ENCODE assay signal across 8 mouse cellular contexts in genomic region chr10:26828412-26829137, GRCm38 (mm10).
A peak's percentile ranks its signal among the peaks of the same experiment; 100 is the strongest.
DNase-seq lines count a peak whose midpoint lies in the region; ATAC-seq and TF ChIP-seq lines count a peak whose summit lies in the region.

No protein-coding gene starts in this region.

- no peak for TF ChIP-seq CTCF in liver, adult 2 months (IDR thresholded peaks at IDR 0.05; ENCODE audit: low read depth, low read length)

- peak overlapping the region; percentile 27; the same call in 1 of the 2 replicates for H3K27ac ChIP-seq in liver, adult 2 months (replicated peaks; ENCODE audit: insufficient read depth, low read depth, low read length)
- no peak overlapping the region for H3K27ac ChIP-seq in heart, embryonic 12.5 days (ENCODE audit: poor library complexity, severe bottlenecking)
- H3K27ac ChIP-seq in midbrain, embryonic 15.5 days = peak overlapping the region; percentile 48

- TF ChIP-seq POLR2A in liver, adult 2 months (IDR thresholded peaks at IDR 0.05; ENCODE audit: extremely low read depth, insufficient read depth, low read length) = no peak

- H3K4me2 ChIP-seq in heart, embryonic 12.5 days = no peak overlapping the region
- no peak overlapping the region for H3K4me2 ChIP-seq in midbrain, embryonic 15.5 days

- no peaks in the 10 kb centered on the region for H3K79me2 ChIP-seq in liver, adult 2 months (ENCODE audit: control insufficient read depth, insufficient read depth, low read length)

- peak; percentile 57; the same call in 1 of the 2 replicates for ATAC-seq in heart, embryonic 12.5 days (ENCODE audit: insufficient number of reproducible peaks, low FRiP score)
- ATAC-seq in midbrain, embryonic 15.5 days (replicated peaks) = no peak

- WGBS in liver, adult 2 months = 26% methylated on average over 9 of the region's 9 CpGs
- 65% methylated on average over 9 of the region's 9 CpGs for WGBS in heart, embryonic 12.5 days
- 63% methylated on average over 9 of the region's 9 CpGs for WGBS in midbrain, embryonic 15.5 days

- H3K9me3 ChIP-seq in heart, embryonic 12.5 days (replicated peaks) = no peaks in the 10 kb centered on the region
- H3K9me3 ChIP-seq in midbrain, embryonic 15.5 days = no peaks in the 10 kb centered on the region

- H3K27me3 ChIP-seq in liver, adult 2 months (ENCODE audit: control insufficient read depth, insufficient read depth, low read length) = no peaks in the 10 kb centered on the region
- H3K27me3 ChIP-seq in heart, embryonic 12.5 days (replicated peaks) = no peaks in the 10 kb centered on the region
- no peaks in the 10 kb centered on the region for H3K27me3 ChIP-seq in midbrain, embryonic 15.5 days (replicated peaks)

- H3K4me3 ChIP-seq in liver, adult 2 months (ENCODE audit: insufficient read depth, low read depth, low read length) = no peak overlapping the region
- H3K4me3 ChIP-seq in heart, embryonic 12.5 days = no peak overlapping the region
- no peak overlapping the region for H3K4me3 ChIP-seq in midbrain, embryonic 15.5 days

- no peaks in the 10 kb centered on the region for H3K36me3 ChIP-seq in liver, adult 2 months (ENCODE audit: control insufficient read depth, insufficient read depth, low read length)
- no peaks in the 10 kb centered on the region for H3K36me3 ChIP-seq in heart, embryonic 12.5 days
- no peaks in the 10 kb centered on the region for H3K36me3 ChIP-seq in midbrain, embryonic 15.5 days (replicated peaks)

- H3K9ac ChIP-seq in liver, adult 2 months (ENCODE audit: low read depth, low read length) = no peak overlapping the region
- H3K9ac ChIP-seq in heart, embryonic 12.5 days = no peak overlapping the region
- no peak overlapping the region for H3K9ac ChIP-seq in midbrain, embryonic 15.5 days

- peak; percentile 87 for DNase-seq in liver, adult 2 months (ENCODE audit: extremely low read depth, low read depth, low spot score)
- DNase-seq in liver = no peak
- peak; percentile 69 for DNase-seq in kidney, postnatal 10 days
- DNase-seq in right cerebral cortex, postnatal 36 days (ENCODE audit: low spot score in 2 of 2) = no peak
- DNase-seq in spleen, postnatal 36 days (ENCODE audit: low spot score in 2 of 2) = no peak
- no peak for DNase-seq in spleen, postnatal 10 days (ENCODE audit: low spot score in 2 of 2)

- peaks cover 4% of the 10 kb centered on the region for H3K4me1 ChIP-seq in liver, adult 2 months (ENCODE audit: control insufficient read depth, insufficient read depth, low read length)
- H3K4me1 ChIP-seq in heart, embryonic 12.5 days (replicated peaks) = peaks cover 28% of the 10 kb centered on the region
- H3K4me1 ChIP-seq in midbrain, embryonic 15.5 days = peaks cover 32% of the 10 kb centered on the region

Comparison
In these comparisons a context has a peak if more than half of its experiments do, and no peak if none do; other contexts are left out.
1. DNase-seq: peak in liver, adult 2 months (single experiment) and kidney, postnatal 10 days (single experiment); none in liver (single experiment), right cerebral cortex, postnatal 36 days (0 of 2), spleen, postnatal 36 days (0 of 2) and spleen, postnatal 10 days (0 of 2).